Mouse (Mus musculus): ENCODE results near the gene Svopl.

GRCm38 (mm10) chr6:38058805-38059204 lies 12.0 kb upstream of the Svopl start:
- TF ChIP-seq ZMIZ1 (IDR thresholded peaks at IDR 0.05; ENCODE audit: low read depth, low read length) (no peak), CTCF (conservative IDR thresholded peaks at IDR 0.05 in 1 of 2, IDR thresholded peaks at IDR 0.05 in 1 of 2; ENCODE audit: low read depth in 2 of 2, low read length in 2 of 2) (peak; percentile 41 to 63; a peak in 3 of 4 replicates), POLR2A (IDR thresholded peaks at IDR 0.05; ENCODE audit: low read depth, low read length) (no peak)

All from CH12.LX (cell line).